Mouse (Mus musculus): ENCODE measurements around the gene Bcar3. TPM values are rescaled to one million over a fixed set of nuclear protein-coding genes. Genes with fewer than 3 reads are reported as not detected.
"Not testable (repeated sequence)": the region's sequence is repeated elsewhere in the genome, so short reads cannot be mapped to it uniquely, and the experiment has no call there.

Gene Bcar3
- polyA plus RNA-seq, 1 experiment from 2014 or later: 24.9 TPM

- CTCF ChIA-PET: interaction anchor here (2.5 kb wide), 1 partner anchor 14 kb away, joined by 9 read pairs; no protein-coding TSS in a partner anchor
- ATAC-seq: no peak
Observed at GRCm38 (mm10) chr3:122391098-122391497, 97.2 kb downstream of the Bcar3 start.

DNA sequence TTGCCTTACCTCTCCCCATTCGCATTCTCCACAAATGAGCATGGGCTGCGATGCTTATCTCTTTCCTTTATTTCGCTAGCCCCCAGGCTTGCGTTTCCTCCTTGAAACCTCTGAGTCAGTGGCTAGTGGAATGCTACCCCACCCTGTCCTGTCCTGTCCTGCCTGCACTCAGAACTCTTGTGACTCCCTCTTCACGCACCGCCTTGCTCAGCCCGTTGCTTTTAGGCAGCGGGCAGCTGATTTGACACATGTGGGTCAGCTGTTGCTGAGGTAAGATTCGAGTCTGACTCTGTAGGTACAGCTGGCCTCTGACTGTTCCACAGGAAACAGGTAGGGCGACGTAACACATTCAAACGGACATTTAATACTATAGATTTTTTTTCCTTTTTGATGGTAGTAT, 97.9 kb downstream of the Bcar3 start:
- ChIA-PET CTCF (interaction anchor here (0.6 to 2.5 kb wide), 2 partner anchors 14 to 24 kb away, joined by 3 to 9 read pairs; no protein-coding TSS in a partner anchor), POLR2A (no interaction called here)
- ATAC-seq (no peak), DNase-seq (ENCODE audit: low read depth, low spot score) (no peak)
- no peak for TF ChIP-seq CTCF (IDR thresholded peaks at IDR 0.05)
- in situ Hi-C loops (cut with MboI; ENCODE audit: low pct_unique_long_range_greater_than_20kb): no loop called here
- H3K27me3 ChIP-seq: no peaks in the 10 kb centered on the region

More at GRCm38 (mm10) chr3:122391098-122391497, 97.2 kb downstream of the Bcar3 start:
- no peaks in the 10 kb centered on the region for H3K27me3 ChIP-seq
- in situ Hi-C loops (cut with MboI; ENCODE audit: low pct_unique_long_range_greater_than_20kb): no loop called here
- POLR2A ChIA-PET: no interaction called here
- DNase-seq (ENCODE audit: low read depth, low spot score): no peak
- TF ChIP-seq CTCF (IDR thresholded peaks at IDR 0.05): no peak

- CTCF ChIA-PET: interaction anchor here (1.1 to 2.5 kb wide), 5 partner anchors 12 to 18 kb away, joined by 3 to 9 read pairs (median 5); no protein-coding TSS in a partner anchor
- DNase-seq (ENCODE audit: low read depth, low spot score); in situ Hi-C loops (cut with MboI; ENCODE audit: low pct_unique_long_range_greater_than_20kb); H3K27me3 ChIP-seq; POLR2A ChIA-PET; ATAC-seq: not testable (repeated sequence)
Observed at GRCm38 (mm10) chr3:122393411-122393810, 99.5 kb downstream of the Bcar3 start.

GRCm38 (mm10) chr3:122393836-122394374, 100.0 kb downstream of the Bcar3 start:
- TF ChIP-seq CTCF (IDR thresholded peaks at IDR 0.05): no peak
- no peak for DNase-seq (ENCODE audit: low read depth, low spot score)
- POLR2A ChIA-PET: no interaction called here
- CTCF ChIA-PET: interaction anchor here (1.1 to 2.0 kb wide), 6 partner anchors 9 to 18 kb away, joined by 3 to 7 read pairs (median 4); no protein-coding TSS in a partner anchor
- in situ Hi-C loops (cut with MboI; ENCODE audit: low pct_unique_long_range_greater_than_20kb): no loop called here
- no peaks in the 10 kb centered on the region for H3K27me3 ChIP-seq
- no peak for ATAC-seq

- no peaks in the 10 kb centered on the region for H3K27me3 ChIP-seq
- ATAC-seq: no peak
- TF ChIP-seq CTCF (IDR thresholded peaks at IDR 0.05): no peak
- ChIA-PET POLR2A (interaction anchor here (1.1 kb wide), 1 partner anchor 10 kb away, joined by 3 read pairs; no protein-coding TSS in a partner anchor), CTCF (interaction anchor here (1.2 to 1.5 kb wide), 2 partner anchors 12 to 26 kb away, joined by 3 to 4 read pairs; no protein-coding TSS in a partner anchor)
- in situ Hi-C loops (cut with MboI; ENCODE audit: low pct_unique_long_range_greater_than_20kb): no loop called here
- DNase-seq (ENCODE audit: low read depth, low spot score): no peak
Observed at GRCm38 (mm10) chr3:122396957-122397356, 103.0 kb downstream of the Bcar3 start.

- POLR2A ChIA-PET: interaction anchor here (1.1 kb wide), 1 partner anchor 10 kb away, joined by 3 read pairs; no protein-coding TSS in a partner anchor
- no peak for ATAC-seq
- in situ Hi-C loops (cut with MboI; ENCODE audit: low pct_unique_long_range_greater_than_20kb): no loop called here
- CTCF ChIA-PET: no interaction called here
- DNase-seq (ENCODE audit: low read depth, low spot score): no peak
- no peaks in the 10 kb centered on the region for H3K27me3 ChIP-seq
- TF ChIP-seq CTCF (IDR thresholded peaks at IDR 0.05): no peak
Observed at GRCm38 (mm10) chr3:122397401-122397800, 103.5 kb downstream of the Bcar3 start.

GRCm38 (mm10) chr3:122401011-122401410, 107.1 kb downstream of the Bcar3 start:
- ATAC-seq (no peak), DNase-seq (ENCODE audit: low read depth, low spot score) (no peak)
- in situ Hi-C loops (cut with MboI; ENCODE audit: low pct_unique_long_range_greater_than_20kb): no loop called here
- ChIA-PET CTCF (no interaction called here), POLR2A (interaction anchor here (1.9 kb wide), 1 partner anchor 14 kb away, joined by 4 read pairs; no protein-coding TSS in a partner anchor)
- H3K27me3 ChIP-seq: no peaks in the 10 kb centered on the region
- TF ChIP-seq CTCF (IDR thresholded peaks at IDR 0.05): no peak

DNA sequence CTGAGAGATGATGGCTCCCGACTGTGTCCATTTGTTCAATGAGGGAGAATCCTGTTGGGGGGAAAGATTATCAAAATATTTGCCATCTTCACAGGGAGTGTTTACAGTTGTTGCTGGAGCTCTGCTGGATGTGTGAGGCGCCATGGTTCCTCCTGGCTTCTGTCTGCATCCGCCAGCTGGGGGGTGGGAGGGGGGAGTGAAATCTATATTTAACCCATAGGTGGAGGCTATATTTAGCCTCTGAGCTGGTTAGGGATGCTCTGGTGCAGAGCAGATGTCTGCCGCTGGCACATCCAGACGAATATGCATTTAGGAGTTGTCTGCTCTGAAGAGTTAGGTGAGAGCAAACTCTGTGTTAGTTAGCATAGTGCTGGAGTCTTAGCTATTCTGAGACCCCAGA, 108.2 kb downstream of the Bcar3 start:
- POLR2A ChIA-PET: no interaction called here
- H3K27me3 ChIP-seq: no peaks in the 10 kb centered on the region
- DNase-seq (ENCODE audit: low read depth, low spot score) (no peak), ATAC-seq (no peak)
- no peak for TF ChIP-seq CTCF (IDR thresholded peaks at IDR 0.05)
- CTCF ChIA-PET: no interaction called here
- in situ Hi-C loops (cut with MboI; ENCODE audit: low pct_unique_long_range_greater_than_20kb): no loop called here

GRCm38 (mm10) chr3:122403860-122404557, 110.1 kb downstream of the Bcar3 start:
- POLR2A ChIA-PET: no interaction called here
- no peak for TF ChIP-seq CTCF (IDR thresholded peaks at IDR 0.05)
- CTCF ChIA-PET: interaction anchor here (0.8 to 2.1 kb wide), 5 partner anchors 10 to 31 kb away, joined by 3 to 9 read pairs (median 4); no protein-coding TSS in a partner anchor
- ATAC-seq (no peak), DNase-seq (ENCODE audit: low read depth, low spot score) (no peak)
- no peaks in the 10 kb centered on the region for H3K27me3 ChIP-seq
- in situ Hi-C loops (cut with MboI; ENCODE audit: low pct_unique_long_range_greater_than_20kb): no loop called here

DNA sequence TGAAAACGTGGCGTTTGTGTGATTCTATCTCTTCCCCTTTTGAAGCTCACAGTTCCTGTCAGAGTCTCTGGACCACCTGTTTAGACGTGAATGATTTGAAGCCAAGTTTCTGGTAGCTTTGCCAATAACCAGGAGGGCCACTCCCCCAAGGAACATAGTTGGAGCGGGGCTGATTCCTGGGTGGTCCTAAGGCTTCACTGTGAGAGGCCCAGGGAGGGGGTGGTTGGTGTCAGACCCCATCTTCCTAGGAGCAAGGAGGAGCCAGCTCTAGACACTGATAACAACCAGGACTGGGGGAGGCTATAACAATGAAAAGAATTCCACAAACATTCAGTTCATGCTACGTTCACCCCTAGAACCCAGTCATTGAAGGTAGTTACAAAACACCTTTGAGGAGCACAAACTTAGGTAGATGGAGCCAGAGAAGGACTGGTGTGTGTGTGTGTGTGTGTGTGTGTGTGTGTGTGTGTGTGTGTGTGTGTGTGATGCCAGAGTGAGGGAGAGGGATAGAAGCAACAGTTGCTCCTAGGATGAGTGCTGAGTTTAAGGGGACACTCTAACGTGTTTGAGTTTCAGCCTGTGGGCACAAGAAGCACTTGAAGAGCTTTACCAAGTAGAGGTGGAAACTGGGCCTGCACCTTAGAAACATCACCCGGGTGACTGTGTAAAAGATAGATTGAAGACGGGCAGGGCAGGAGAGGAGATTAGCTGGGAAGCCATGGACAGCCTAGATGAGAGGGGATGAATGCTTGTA, 111.4 kb downstream of the Bcar3 start:
- in situ Hi-C loops (cut with MboI; ENCODE audit: low pct_unique_long_range_greater_than_20kb): no loop called here
- no peak for TF ChIP-seq CTCF (IDR thresholded peaks at IDR 0.05)
- ChIA-PET CTCF (interaction anchor here (0.7 to 2.1 kb wide), 8 partner anchors 9 to 247 kb away, joined by 3 to 9 read pairs (median 4); no protein-coding TSS in a partner anchor), POLR2A (interaction anchor here (0.6 to 1.3 kb wide), 3 partner anchors 13 to 28 kb away, joined by 3 to 4 read pairs (median 4); no protein-coding TSS in a partner anchor)
- H3K27me3 ChIP-seq: no peaks in the 10 kb centered on the region
- ATAC-seq (no peak), DNase-seq (ENCODE audit: low read depth, low spot score) (no peak)

All from Patski (cell line).